Mouse (Mus musculus) heart, embryonic 15.5 days (tissue): ENCODE measurements at regions not wholly inside any gene's neighbourhood (a gene's known extent, or its start where the extent isn't known, plus 50 kb on each side); places are given as distances from the start of the nearest gene placed in this dataset.

Experiments used
- ATAC-seq: fragments of 200-750 bp; cut with Nextera tagmentation; replicated peaks from 2 replicates; pipeline ENCODE4 v1.8.0; 2017; ENCODE audit warnings: low read depth, moderate TSS enrichment; ENCODE audit not compliant: insufficient number of reproducible peaks, insufficient read depth, low FRiP score
- H3K27ac ChIP-seq: fragments of 300-500 bp; sonication (generic); 2 replicates; pipeline ENCODE4 v1.5.1; 2015; ENCODE audit warnings: mild to moderate bottlenecking, inconsistent platforms
- H3K27me3 ChIP-seq: fragments of 300-500 bp; sonication (generic); 2 replicates; pipeline ENCODE4 v1.6.1; 2015; ENCODE audit warnings: inconsistent platforms
- H3K36me3 ChIP-seq: fragments of 300-500 bp; sonication (generic); 2 replicates; pipeline ENCODE4 v1.6.1; 2015; ENCODE audit warnings: mild to moderate bottlenecking, inconsistent platforms
- H3K4me1 ChIP-seq: fragments of 300-500 bp; sonication (generic); replicated peaks from 2 replicates; pipeline ENCODE4 v1.6.1; 2015; ENCODE audit warnings: inconsistent platforms
- H3K4me2 ChIP-seq: fragments of 300-500 bp; sonication (generic); 2 replicates; pipeline ENCODE4 v1.6.1; 2015; ENCODE audit warnings: inconsistent platforms, mild to moderate bottlenecking, moderate library complexity
- H3K4me3 ChIP-seq: fragments of 300-500 bp; sonication (generic); 2 replicates; pipeline ENCODE4 v1.5.1; 2015; ENCODE audit warnings: mild to moderate bottlenecking, inconsistent platforms
- H3K9ac ChIP-seq: fragments of 300-500 bp; sonication (generic); 2 replicates; pipeline ENCODE4 v1.6.1; 2015; ENCODE audit warnings: mild to moderate bottlenecking, inconsistent platforms
- H3K9me3 ChIP-seq: fragments of 300-500 bp; sonication (generic); replicated peaks from 2 replicates; pipeline ENCODE4 v1.6.1; 2016; ENCODE audit warnings: inconsistent platforms
- WGBS: fragments of 180-500 bp; shearing (Covaris S2); methylation state at CpG from one replicate; pipeline ENCODE4 v1.1.7; 2015; ENCODE audit warnings: mixed read lengths; 5-methylcytosine and 5-hydroxymethylcytosine counted together

DNA sequence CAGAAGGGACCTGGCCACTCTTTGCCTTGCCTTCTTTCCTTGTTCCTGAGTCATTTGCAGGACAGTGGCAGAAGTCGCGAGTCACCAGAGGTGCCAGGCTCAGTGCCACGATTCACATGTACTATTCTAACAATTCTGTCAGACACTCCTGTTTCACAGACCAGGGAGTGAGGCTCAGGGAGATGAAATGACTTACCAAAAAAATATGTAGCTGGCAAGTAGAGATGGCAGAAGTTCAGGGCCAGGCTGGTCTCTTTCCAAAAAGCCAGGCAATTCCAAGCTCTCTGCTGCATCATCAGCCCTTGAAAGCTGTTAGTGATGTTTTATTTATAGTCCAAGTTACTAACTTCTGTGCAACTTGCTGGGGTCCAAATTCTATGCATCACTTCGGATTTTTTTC lies 311.2 kb downstream of the Hace1 start:
- WGBS = 43% methylated on average over 4 of the region's 4 CpGs
- no peak overlapping the region for H3K4me2 ChIP-seq
- H3K4me3 ChIP-seq = no peak overlapping the region
- ATAC-seq = no peak; the same call in 1 of the 2 replicates
- no peaks in the 10 kb centered on the region for H3K36me3 ChIP-seq
- no peaks in the 10 kb centered on the region for H3K27me3 ChIP-seq
- H3K27ac ChIP-seq = peak overlapping the region; percentile 39; the same call in 1 of the 2 replicates
- H3K4me1 ChIP-seq = 0 out of 2 replicates have a peak, but pooled peaks cover 8% of the 10 kb centered on the region
- no peak overlapping the region for H3K9ac ChIP-seq
- no peaks in the 10 kb centered on the region for H3K9me3 ChIP-seq

DNA sequence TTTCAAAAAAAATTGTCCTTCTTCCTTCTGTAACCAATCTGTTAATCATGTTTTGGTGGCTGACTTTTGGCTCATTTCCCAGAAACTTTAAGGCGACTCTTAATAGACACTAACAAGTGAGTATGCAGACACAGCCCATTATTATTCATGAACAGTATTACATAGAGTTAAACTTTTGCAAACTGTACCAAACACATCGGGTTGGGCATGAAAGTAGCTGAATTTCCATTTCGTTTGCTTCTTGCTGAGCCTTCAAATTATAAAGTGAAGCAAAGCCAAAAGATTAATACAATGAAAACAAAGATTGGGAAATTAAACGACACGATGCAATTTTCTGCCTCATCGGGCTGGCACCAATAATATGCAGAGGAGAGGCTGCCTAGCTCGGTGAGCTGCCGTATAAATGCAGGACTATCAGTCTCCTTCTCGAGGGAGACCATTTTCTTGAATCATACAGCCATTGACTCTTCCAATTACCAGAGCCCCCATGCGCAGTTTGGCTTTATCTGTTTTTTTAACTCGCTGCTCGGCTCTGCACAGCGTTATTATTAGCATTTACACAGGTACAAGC lies 311.8 kb downstream of the Hace1 start:
- 61% methylated on average over 13 of the region's 13 CpGs for WGBS
- H3K27ac ChIP-seq = no peak overlapping the region

DNA sequence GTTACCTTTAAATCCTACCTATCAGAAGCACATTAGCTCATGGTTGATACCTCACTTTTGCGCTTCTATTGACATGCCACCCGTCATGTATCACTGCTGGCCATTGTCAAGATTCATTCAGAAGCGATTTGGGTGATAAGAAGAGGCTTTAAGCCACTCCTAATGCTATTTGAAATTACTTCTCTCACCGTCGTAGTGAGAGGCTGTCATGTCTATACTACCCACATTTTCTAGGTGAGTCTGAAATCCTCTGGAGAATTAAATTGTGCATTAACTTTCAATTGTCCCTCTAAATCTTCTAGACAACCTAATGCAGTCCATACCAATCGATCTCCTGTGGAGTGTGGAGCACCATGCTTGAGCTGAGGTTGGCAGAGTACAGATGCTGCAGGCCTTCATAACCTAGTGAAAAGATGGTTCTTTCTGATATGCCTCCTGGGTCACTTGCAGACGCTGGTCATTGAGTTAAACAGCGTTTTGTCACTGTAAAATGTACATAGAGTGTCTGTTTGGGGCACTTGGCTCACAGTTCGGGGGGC lies 312.5 kb downstream of the Hace1 start:
- WGBS = 83% methylated on average over 9 of the region's 9 CpGs

More for the DNA sequence above, 311.8 kb downstream of the Hace1 start:
- H3K9ac ChIP-seq = no peak overlapping the region
- H3K4me2 ChIP-seq = no peak overlapping the region
- no peak overlapping the region for H3K4me3 ChIP-seq
- no peaks in the 10 kb centered on the region for H3K9me3 ChIP-seq
- no peaks in the 10 kb centered on the region for H3K36me3 ChIP-seq
- ATAC-seq = no peak
- 0 out of 2 replicates have a peak, but pooled peaks cover 8% of the 10 kb centered on the region for H3K4me1 ChIP-seq
- H3K27me3 ChIP-seq = no peaks in the 10 kb centered on the region

GRCm38 (mm10) chr10:45892464-45892863 lies 314.8 kb downstream of the Hace1 start:
- Histone ChIP-seq H3K27ac (no peak overlapping the region), H3K4me1 (0 out of 2 replicates have a peak, but pooled peaks cover 8% of the 10 kb centered on the region), H3K9ac (no peak overlapping the region), H3K27me3 (no peaks in the 10 kb centered on the region), H3K4me3 (no peak overlapping the region), H3K36me3 (no peaks in the 10 kb centered on the region), H3K4me2 (no peak overlapping the region), H3K9me3 (no peaks in the 10 kb centered on the region)
- WGBS = 76% methylated on average over 2 of the region's 2 CpGs
- ATAC-seq = no peak

More for the DNA sequence above, 312.5 kb downstream of the Hace1 start:
- H3K27me3 ChIP-seq = no peaks in the 10 kb centered on the region
- no peaks in the 10 kb centered on the region for H3K9me3 ChIP-seq
- no peak for ATAC-seq
- no peak overlapping the region for H3K27ac ChIP-seq
- no peak overlapping the region for H3K4me2 ChIP-seq
- no peaks in the 10 kb centered on the region for H3K36me3 ChIP-seq
- H3K4me3 ChIP-seq = no peak overlapping the region
- 0 out of 2 replicates have a peak, but pooled peaks cover 8% of the 10 kb centered on the region for H3K4me1 ChIP-seq
- no peak overlapping the region for H3K9ac ChIP-seq

DNA sequence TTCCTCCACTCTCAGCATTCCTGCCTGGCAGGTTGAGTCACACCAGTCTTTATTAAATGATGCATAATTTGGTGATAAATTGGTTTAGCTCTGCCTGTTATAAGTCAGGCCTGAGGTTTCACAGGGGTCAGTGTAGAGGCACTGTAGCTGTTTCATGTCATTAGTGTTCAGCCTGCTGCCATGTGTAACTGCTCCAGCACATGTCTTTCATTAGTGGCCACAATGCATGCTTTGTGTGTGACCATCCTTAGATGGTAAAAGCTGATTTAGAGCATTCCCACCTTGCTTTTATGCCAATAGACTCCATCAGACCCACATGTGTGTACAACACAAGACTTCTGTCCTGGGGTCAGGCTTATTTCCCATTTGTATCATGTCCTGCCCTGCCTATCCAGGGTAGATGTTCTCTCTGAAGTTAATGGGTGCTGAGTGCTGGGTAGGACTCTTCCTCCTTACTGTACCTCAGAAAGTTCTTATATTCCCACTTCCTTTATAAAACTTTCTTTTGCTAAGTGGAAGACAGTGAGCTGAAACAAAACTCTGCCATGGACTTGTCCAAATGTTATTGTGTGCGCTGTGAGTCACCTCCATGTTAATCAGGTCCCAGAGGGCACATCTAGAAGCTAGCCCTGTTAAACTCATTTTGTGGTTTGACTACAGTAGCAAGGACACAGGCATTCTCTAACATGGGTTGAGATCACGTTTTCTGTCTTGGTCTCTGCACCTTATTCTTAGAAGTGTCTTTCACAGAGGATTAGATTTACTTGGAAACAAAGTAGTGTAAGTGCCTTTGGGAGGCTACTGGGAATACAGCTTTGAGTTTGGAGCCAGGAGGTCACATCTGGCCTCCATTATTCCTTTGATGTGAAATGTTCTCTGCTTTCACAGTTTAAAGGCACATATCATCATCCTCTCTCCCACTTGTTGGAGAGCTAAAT lies 316.5 kb downstream of the Hace1 start:
- no peak overlapping the region for H3K4me2 ChIP-seq
- H3K9me3 ChIP-seq = no peaks in the 10 kb centered on the region
- no peaks in the 10 kb centered on the region for H3K36me3 ChIP-seq
- no peak for ATAC-seq
- H3K27ac ChIP-seq = no peak overlapping the region
- 66% methylated on average over 2 of the region's 2 CpGs for WGBS
- H3K27me3 ChIP-seq = no peaks in the 10 kb centered on the region
- no peak overlapping the region for H3K9ac ChIP-seq
- H3K4me3 ChIP-seq = no peak overlapping the region
- 0 out of 2 replicates have a peak, but pooled peaks cover 4% of the 10 kb centered on the region for H3K4me1 ChIP-seq

DNA sequence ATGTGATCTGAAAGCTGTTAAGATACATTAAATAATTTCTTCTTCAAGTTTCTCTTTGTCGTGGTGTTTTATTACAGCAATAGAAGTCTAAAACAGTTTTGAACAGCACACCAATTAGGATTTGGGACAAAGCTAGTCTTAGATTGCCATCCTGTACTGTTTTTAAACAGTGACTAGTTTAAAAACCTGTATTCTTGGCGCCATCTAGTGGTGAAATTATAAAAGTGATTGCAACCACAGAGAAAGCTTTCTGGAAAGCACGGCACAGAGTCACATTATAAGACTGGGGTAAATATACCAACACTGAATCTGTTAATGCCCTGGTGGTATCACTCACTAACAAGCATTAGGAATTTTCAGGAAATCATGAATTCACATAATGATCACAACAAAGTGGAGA lies 339.3 kb downstream of the Hace1 start:
- ATAC-seq = no peak
- 17% methylated on average over 3 of the region's 3 CpGs for WGBS
- H3K36me3 ChIP-seq = no peaks in the 10 kb centered on the region

DNA sequence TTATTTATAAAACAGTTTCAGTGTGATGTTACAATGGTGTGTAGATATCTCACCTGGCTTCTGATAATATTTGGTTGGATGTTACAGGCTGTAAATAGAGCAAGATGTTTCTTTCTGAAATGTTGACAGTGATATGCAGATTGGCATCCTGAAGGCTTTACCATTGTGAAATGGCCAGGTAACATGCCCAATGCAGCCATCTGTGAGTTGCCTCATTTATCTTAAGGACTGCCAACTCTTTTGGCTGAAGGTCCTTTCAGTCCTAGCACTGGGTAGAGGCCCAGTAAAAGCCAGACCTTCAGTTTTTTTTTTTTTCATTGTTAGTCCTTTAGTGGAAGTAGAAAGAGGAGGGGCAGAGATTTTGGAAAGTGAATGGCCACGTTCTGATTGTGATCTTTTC lies 348.1 kb downstream of the Hace1 start:
- Histone ChIP-seq H3K27me3 (no peaks in the 10 kb centered on the region), H3K4me3 (no peak overlapping the region), H3K4me1 (no peaks in the 10 kb centered on the region), H3K9me3 (no peaks in the 10 kb centered on the region), H3K4me2 (no peak overlapping the region), H3K27ac (no peak overlapping the region), H3K36me3 (no peaks in the 10 kb centered on the region), H3K9ac (no peak overlapping the region)
- WGBS = 39% methylated on average over 1 of the region's 1 CpGs
- ATAC-seq = no peak

More for the DNA sequence above, 339.3 kb downstream of the Hace1 start:
- no peak overlapping the region for H3K4me2 ChIP-seq
- H3K9ac ChIP-seq = no peak overlapping the region
- no peaks in the 10 kb centered on the region for H3K27me3 ChIP-seq
- H3K9me3 ChIP-seq = no peaks in the 10 kb centered on the region
- H3K4me1 ChIP-seq = no peaks in the 10 kb centered on the region
- no peak overlapping the region for H3K4me3 ChIP-seq
- H3K27ac ChIP-seq = no peak overlapping the region

GRCm38 (mm10) chr10:45933631-45934310 lies 356.1 kb downstream of the Hace1 start:
- Histone ChIP-seq H3K9ac (no peak overlapping the region), H3K4me3 (no peak overlapping the region), H3K27ac (no peak overlapping the region), H3K4me2 (no peak overlapping the region), H3K27me3 (no peaks in the 10 kb centered on the region), H3K9me3 (no peaks in the 10 kb centered on the region), H3K4me1 (no peaks in the 10 kb centered on the region), H3K36me3 (no peaks in the 10 kb centered on the region)
- 86% methylated on average over 4 of the region's 4 CpGs for WGBS
- no peak for ATAC-seq

- no peak for ATAC-seq
- H3K36me3 ChIP-seq = no peaks in the 10 kb centered on the region
- H3K9me3 ChIP-seq = no peaks in the 10 kb centered on the region
These were observed 380.1 kb downstream of the Hace1 start for GRCm38 (mm10) chr10:45957686-45958085.

GRCm38 (mm10) chr10:45972240-45972639 lies 394.6 kb downstream of the Hace1 start:
- no peak for ATAC-seq

More at GRCm38 (mm10) chr10:45957686-45958085, 380.1 kb downstream of the Hace1 start:
- H3K9ac ChIP-seq = no peak overlapping the region
- no peak overlapping the region for H3K27ac ChIP-seq
- H3K27me3 ChIP-seq = no peaks in the 10 kb centered on the region
- H3K4me3 ChIP-seq = no peak overlapping the region
- no peak overlapping the region for H3K4me2 ChIP-seq
- H3K4me1 ChIP-seq = no peaks in the 10 kb centered on the region

GRCm38 (mm10) chr10:45982731-45983274 lies 405.2 kb downstream of the Hace1 start:
- Histone ChIP-seq H3K4me2 (no peak overlapping the region), H3K27ac (no peak overlapping the region), H3K27me3 (no peaks in the 10 kb centered on the region), H3K36me3 (no peaks in the 10 kb centered on the region), H3K4me3 (no peak overlapping the region), H3K9me3 (no peaks in the 10 kb centered on the region), H3K9ac (no peak overlapping the region), H3K4me1 (no peaks in the 10 kb centered on the region)
- WGBS = 68% methylated on average over 4 of the region's 4 CpGs
- ATAC-seq = no peak

More at GRCm38 (mm10) chr10:45972240-45972639, 394.6 kb downstream of the Hace1 start:
- H3K9me3 ChIP-seq = no peaks in the 10 kb centered on the region
- no peaks in the 10 kb centered on the region for H3K36me3 ChIP-seq
- H3K9ac ChIP-seq = no peak overlapping the region
- no peaks in the 10 kb centered on the region for H3K27me3 ChIP-seq
- H3K27ac ChIP-seq = no peak overlapping the region
- 88% methylated on average over 1 of the region's 1 CpGs for WGBS
- H3K4me2 ChIP-seq = no peak overlapping the region
- no peaks in the 10 kb centered on the region for H3K4me1 ChIP-seq
- no peak overlapping the region for H3K4me3 ChIP-seq
